In genomic region chr17:72924295-72924694, GRCm38 (mm10) we compare ENCODE assay signal across 10 mouse cellular contexts. TPM values are rescaled to one million over a fixed set of nuclear protein-coding genes. Genes with fewer than 3 reads are reported as not detected.
A peak's percentile ranks its signal among the peaks of the same experiment; 100 is the strongest.
DNase-seq lines count a peak whose midpoint lies in the region; ATAC-seq and TF ChIP-seq lines count a peak whose summit lies in the region.
"Had no signal": no experiment of that assay in that cellular context is flagged by ENCODE, and none has a peak within 500 bp of the region (broad histone marks: within the 10 kb centered on the region; RNA-seq: fewer than 3 reads in every experiment).

No protein-coding gene starts in this region.

- peaks cover 84% of the 10 kb centered on the region for H3K36me3 ChIP-seq in heart, embryonic 13.5 days

- no peaks in the 10 kb centered on the region for H3K27me3 ChIP-seq in heart, embryonic 13.5 days (replicated peaks)

- peak overlapping the region; percentile 94 for H3K4me2 ChIP-seq in heart, embryonic 13.5 days

- intact Hi-C loops in heart, postnatal 36 days (cut with DNase I) = no loop called here

- H3K9ac ChIP-seq in heart, embryonic 13.5 days = peak overlapping the region; percentile 100

- TF ChIP-seq CTCF in lung, adult 2 months (IDR thresholded peaks at IDR 0.05; ENCODE audit: insufficient read depth, low read length) = no peak

- peak overlapping the region; percentile 87 for H3K27ac ChIP-seq in heart, embryonic 13.5 days (replicated peaks)

- no peaks in the 10 kb centered on the region for H3K9me3 ChIP-seq in heart, embryonic 13.5 days

- peaks cover 84% of the 10 kb centered on the region for H3K4me1 ChIP-seq in heart, embryonic 13.5 days
- peaks cover 18% of the 10 kb centered on the region for H3K4me1 ChIP-seq in lung, adult 2 months (ENCODE audit: control insufficient read depth, insufficient read depth, low read length)

- TF ChIP-seq POLR2A in lung, adult 2 months (IDR thresholded peaks at IDR 0.05; ENCODE audit: borderline replicate concordance, extremely low read depth, low read depth, low read length) = no peak

- WGBS in heart, embryonic 13.5 days = 35% methylated on average over 8 of the region's 8 CpGs
- WGBS in lung, adult 2 months = 56% methylated on average over 8 of the region's 8 CpGs

- peak overlapping the region; percentile 68 for H3K4me3 ChIP-seq in heart, embryonic 13.5 days
- no peak overlapping the region for H3K4me3 ChIP-seq in lung, adult 2 months (replicated peaks; ENCODE audit: extremely low read depth, low read depth, low read length)

- ATAC-seq in heart, embryonic 13.5 days (ENCODE audit: extremely low read depth, insufficient number of reproducible peaks, low FRiP score, low TSS enrichment) = no peak
- ATAC-seq in megakaryocyte progenitor cell, adult 5-6 weeks (replicated peaks; ENCODE audit: poor library complexity) = no peak

- DNase-seq in heart, postnatal 36 days = no peak
- DNase-seq in lung, postnatal 10 days = peak; percentile 5
- no peak for DNase-seq in lung, adult 2 months
- peak; percentile 73 for DNase-seq in layer of hippocampus, adult 9-11 months
- DNase-seq in right cerebral cortex, postnatal 36 days (ENCODE audit: low spot score in 2 of 2) = peak; percentile 67 to 83
- no peak for DNase-seq in cerebellum, adult 8-10 months
- DNase-seq: cerebellum, adult 11 months; lung, postnatal 36 days had no signal

RNA-seq across cellular contexts. Expression of gene Lbh, which starts 6.2 kb away (rescaled TPM):
- polyA plus RNA-seq in heart, embryonic 13.5 days (2015; fragmentation: Nextera tagmentation; extraction: Ambion mirVana) = 25.6 and 30.8 TPM in 2 replicates
- 100 to 1,000 TPM; 339 to 436 TPM for total RNA-seq in heart, postnatal 36 days (2021)
- polyA plus RNA-seq in lung, adult 2 months (2012; rRNA removed) = 151 and 253 TPM in 2 replicates
- total RNA-seq in megakaryocyte progenitor cell, adult 5-6 weeks (2015) = 17.9 and 19.2 TPM in 2 replicates
- total RNA-seq in megakaryocyte progenitor cell, adult 5-6 weeks (2017) = 16.6 and 21.4 TPM in 2 replicates

Comparison
In these comparisons a context has a peak if more than half of its experiments do, and no peak if none do; other contexts are left out.
1. DNase-seq: peak in lung, postnatal 10 days (single experiment), layer of hippocampus, adult 9-11 months (single experiment) and right cerebral cortex, postnatal 36 days (2 of 2); none in heart, postnatal 36 days (0 of 2), lung, adult 2 months (single experiment) and cerebellum, adult 8-10 months (single experiment).
2. RNA of gene Lbh, which starts 6.2 kb away (total RNA-seq): 339 to 436 TPM in heart, postnatal 36 days; 16.6 to 21.4 TPM in megakaryocyte progenitor cell, adult 5-6 weeks; every median in the first group is over 10 times any median in the second.